Mouse (Mus musculus): ENCODE measurements around the gene Nfkbid.

- TF ChIP-seq CTCF (IDR thresholded peaks at IDR 0.05; ENCODE audit: borderline replicate concordance, extremely low read depth, insufficient read depth, insufficient read length) (no peak), POLR2A (IDR thresholded peaks at IDR 0.05; ENCODE audit: borderline replicate concordance, extremely low read depth, insufficient read depth, insufficient read length, poor library complexity, severe bottlenecking) (no peak)
These were observed 8.8 kb upstream of the Nfkbid start for GRCm38 (mm10) chr7:30412735-30413147.
